Mouse (Mus musculus): ENCODE results near the gene Ptpn3.

GRCm38 (mm10) chr4:57200661-57201060 lies 101.0 kb downstream of the Ptpn3 start:
- TF ChIP-seq POLR2A (IDR thresholded peaks at IDR 0.05; ENCODE audit: extremely low read depth, insufficient read depth, low read length) (no peak), CTCF (IDR thresholded peaks at IDR 0.05; ENCODE audit: low read depth, low read length) (no peak)
